Mouse (Mus musculus) ovary, postnatal 36 days (tissue): Measurements from ENCODE around the gene Mreg.

Experiments
- DNase-seq: peaks from one replicate; pipeline ENCODE4 v3.0.0; 2022; ENCODE audit warnings: low spot score, mixed read lengths

Gene Mreg

DNA sequence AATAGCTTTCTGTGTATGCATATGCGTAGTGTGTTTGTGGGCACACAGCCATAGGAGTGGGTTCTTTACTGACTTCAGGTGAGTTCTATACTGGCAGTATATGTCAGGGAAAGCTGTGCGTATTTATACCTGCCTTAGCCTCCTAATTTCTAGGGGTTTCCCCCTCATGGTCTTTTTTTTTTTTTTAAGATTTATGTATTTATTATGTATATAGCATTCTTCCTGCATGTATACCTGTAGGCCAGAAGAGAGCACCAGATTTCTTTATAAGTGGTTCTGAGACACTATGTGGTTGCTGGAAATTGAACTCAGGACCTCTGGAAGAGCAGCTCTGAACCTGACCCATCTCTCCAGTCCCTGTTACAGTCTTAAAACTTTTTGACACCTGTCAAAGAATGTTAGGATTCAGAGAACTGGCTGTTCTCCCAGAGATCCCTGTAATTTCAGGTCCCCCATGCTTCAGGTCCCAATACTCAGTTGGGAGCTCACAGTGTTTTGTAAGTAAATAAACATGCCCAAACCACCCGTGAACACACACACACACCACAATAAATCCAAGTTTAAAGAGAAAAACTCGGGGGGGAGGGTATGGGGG is 14.9 kb upstream of the Mreg start:
- no peak for DNase-seq

DNA sequence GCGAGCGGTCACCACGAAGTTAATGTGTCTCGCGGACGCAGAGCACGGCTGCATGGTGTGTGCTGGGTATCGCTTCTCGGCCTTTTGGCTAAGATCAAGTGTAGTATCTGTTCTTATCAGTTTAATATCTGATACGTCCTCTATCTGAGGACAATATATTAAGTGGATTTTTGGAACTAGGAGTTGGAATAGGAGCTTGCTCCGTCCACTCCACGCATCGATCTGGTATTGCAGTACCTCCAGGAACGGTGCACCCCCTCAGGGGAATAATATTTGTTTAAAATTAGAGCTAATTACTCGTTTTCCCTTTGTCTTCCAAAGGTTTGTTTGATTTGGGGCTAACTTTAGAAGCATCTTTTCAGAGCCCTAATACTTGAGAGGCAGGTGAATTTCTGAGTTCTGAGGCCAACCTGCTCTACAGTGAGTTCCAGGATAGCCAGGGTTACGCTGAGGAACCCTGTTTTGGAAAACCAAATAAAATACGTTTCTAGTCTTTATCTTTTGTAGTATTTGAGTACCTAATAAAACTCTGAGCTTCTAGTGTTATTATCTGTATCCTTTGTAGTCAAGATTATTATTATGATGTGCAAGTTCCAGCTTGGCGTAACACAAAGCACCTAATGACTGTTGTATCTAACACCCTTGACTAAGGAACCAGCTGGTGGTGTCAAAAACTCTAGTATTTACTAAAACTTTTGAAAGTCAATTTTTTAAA is 14.2 kb upstream of the Mreg start:
- peak; percentile 26 for DNase-seq

- DNase-seq: peak; percentile 82
These were observed 13.6 kb upstream of the Mreg start for GRCm38 (mm10) chr1:72225720-72226171.

DNA sequence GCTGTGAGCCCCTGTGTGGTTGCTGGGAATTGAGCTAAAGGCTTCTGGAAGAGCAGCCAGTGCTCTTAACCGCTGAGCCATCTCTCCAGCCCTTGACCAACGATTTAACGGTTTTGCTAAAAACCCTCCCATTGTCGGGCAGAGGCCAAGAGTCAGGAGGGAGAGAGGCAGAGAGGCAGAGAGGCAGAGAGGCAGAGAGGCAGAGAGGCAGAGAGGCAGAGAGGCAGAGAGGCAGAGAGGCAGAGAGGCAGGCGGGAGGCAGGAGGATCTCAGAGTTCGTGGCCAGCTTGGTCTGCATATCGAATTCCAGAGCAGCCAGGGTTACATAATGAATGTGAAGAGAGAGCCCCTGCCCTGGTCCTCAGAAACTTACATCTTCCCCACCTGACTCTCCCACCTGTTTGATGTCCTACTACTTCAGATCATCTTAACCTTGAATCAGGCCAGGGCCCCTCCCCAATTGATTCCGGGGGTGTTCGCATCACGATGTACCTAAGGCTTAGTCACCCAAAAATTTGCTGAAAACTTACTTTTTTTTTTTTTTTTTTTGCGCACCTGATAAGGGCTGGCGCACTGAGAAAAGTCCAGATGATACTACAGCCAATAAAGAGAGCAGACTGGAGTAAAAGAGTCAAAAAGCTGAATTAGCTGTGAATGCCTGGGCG is 13.1 kb upstream of the Mreg start:
- no peak for DNase-seq

DNA sequence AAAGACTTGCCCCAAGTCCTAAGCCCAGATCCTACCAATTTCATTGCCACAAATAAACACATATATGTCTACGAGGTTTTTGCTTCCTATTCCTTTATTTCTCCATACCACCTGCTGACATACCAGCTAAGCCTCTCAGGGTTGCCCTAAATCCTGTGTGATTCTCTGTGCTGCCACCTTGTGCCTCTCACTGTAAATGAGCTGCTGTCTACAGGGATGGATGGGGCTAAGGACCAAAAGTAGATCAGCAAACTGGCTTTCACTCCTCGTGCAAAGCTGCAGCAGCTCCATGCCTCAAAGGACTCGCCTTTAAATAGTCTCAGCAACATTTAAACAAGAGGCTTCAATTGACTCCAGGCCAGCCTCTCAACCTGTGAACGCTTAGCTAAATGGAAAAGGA is 7.9 kb upstream of the Mreg start:
- DNase-seq: no peak

DNA sequence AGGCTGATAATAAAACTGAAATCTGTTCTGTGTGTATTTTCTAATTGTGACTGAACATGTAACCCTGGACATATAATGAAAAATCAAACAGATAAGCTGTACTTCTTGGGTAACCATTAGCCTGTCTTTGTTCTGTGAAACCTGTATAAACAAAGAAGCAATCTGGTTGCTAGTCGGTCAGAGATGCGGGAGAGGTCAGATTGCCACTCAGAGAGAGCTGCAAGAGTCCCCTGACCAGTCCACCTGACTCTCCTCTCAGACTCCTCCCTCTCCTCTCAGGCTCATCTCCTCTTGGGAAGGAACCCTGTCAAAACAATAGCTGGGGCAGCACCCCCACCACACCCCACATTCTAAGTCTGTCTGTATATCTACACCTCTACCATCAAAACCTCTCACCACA is 7.0 kb upstream of the Mreg start:
- DNase-seq: no peak

DNA sequence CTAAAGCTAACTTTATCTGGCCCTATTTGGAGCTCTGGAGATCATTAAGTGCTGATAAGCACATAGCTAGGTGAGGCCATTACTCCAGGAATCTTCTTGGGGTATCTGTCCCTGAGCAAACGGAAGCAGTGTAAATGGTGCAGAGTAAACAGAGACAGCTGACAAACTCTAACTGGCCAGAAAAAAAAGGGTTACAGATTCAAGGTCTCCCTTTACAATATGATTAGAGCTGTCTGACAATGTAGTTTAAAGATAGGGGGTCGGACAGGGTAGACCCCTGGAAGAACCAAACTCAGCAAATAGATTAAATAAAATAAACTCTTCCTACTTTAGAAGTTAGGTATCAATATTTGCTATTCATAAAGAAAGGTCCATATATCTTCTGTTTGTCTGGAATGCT is 6.5 kb upstream of the Mreg start:
- no peak for DNase-seq

DNA sequence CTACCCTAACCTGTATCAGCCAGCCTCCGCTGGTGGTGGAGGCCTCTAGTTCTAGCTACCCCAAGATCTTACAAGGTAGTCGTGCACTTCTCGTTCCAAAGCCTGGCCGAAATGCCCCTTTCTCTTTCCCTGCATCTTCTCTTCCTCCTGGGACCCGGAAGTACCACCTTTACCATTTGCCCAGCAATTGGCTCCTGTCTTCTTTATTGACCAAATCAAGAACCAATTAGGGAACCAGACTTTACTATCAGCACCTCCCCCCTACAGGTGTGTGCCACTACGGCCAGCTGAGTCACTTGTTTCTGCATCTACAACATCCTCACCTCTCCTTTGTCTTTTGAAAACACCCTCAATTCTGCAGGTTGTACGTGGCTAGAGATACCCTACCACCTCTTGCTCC is 4.7 kb upstream of the Mreg start:
- DNase-seq: no peak

DNA sequence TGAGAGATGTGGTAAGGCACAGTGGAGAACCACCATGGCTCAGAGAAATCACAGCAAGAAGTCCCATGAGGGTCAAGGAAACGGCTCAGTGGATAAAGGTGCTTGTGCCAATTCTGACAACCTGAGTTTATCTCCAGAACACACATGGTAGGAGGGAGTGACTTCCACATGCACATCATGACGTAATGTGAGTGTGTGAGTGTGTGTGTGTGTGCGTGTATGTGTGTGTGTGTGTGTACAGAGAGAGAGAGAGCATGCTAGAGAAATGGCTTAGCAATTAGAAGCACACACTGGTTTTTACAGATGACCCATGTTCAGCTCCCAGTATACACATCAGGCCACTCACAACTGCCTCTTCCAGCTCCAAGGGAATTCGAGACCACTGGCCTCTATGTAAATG is 3.1 kb upstream of the Mreg start:
- no peak for DNase-seq

DNA sequence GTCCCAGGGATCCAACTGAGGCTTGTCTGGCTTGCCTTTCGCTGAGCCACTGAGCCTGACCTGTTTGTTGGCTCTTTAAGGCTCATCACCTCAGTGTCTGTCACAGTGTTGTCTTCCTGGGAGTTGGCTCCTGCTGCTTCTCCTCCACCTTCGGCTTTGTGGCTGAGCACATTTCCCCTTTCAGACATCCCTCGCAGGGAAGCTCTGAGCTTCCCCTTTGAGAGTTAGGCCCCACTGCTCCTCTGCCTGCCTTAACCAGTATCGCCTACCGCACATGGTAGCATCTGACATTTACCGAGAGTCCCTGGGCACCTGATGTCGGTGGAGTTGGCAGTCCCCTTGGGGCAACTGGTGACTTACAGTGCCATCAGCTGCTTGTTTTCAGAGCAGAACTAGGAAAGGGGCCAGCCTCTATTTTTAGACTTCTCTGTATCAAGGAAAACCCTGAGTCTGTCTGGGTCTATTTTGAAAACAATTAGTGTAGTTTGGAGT is 2.4 kb upstream of the Mreg start:
- peak; percentile 13 for DNase-seq

DNA sequence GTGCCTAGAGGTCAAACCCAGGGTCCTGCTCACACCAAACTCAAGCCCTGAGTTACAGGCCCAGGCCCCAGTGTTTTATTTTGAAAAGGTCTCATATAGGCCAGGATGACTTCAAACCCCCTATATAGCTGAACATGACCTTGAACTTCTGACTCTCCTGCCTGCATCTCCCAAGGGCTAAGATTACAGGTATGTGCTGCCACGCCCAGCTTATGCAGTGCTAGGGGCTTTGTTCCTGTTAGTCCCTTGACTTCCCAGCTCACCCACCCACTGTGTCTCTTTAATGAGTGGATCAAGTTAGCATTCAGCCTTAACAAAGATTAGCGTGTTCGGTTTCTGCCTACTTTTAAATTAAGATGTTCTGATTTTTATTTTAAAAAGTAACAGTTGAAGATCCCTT is 1.8 kb upstream of the Mreg start:
- DNase-seq: no peak

DNA sequence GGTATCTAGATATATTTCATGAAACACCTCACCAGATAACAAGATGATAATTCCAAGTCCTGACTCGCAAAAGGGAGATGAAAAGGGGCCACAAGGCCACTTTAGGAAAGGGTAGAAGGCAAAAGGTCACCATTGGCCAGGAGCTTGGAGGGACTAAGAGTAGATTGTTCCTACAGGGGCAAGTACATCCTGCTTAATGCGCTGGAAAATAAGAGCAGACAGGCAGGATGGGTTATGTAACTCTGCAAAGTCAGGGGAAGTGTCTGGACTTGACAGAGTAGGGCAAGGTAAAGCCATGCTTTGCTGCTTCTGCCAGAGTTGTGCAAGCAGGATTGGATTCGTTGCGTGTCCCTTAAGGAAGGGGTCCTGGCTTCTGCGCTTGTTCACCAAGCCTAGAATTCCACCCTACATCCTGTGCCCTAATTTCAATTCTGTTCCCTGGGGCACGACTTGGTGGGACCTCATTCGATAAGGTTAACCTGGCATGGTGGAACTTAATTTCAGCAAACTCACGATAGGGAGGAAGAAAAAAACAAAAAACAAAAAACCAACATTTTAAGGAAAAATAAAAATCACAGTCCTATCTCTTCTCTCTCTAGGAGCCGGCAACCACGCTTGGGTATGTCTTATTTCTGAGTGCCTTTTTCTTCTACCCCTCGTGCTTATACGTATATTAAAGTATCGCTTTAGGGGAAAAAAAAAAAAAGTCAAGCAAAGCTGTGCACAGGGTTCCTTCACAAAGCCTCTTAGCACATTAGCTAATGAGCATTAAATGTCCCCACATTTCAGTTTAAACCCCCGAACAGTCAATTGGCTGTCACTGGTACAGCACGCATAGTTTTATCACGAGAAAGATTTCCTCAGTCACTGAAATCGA is 1.1 kb downstream of the Mreg start:
- no peak for DNase-seq

DNA sequence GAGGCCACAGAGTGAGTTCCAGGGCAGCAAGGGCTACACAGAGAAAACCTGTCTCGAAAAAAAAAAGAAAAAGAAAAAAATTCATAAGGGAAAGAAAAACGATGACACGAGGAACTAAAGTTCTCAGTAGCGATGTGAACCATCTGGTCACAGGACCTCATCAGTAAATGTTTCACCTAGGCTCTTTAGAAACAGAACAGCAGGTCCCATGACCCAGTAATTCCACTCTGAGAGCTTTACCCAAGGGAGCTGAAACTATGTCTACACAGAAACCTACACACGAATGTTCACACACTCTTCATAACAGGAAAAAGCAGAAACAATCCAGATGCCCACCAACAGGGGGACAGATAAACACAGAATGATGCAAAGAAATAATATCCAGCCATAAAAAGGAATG is 4.0 kb downstream of the Mreg start:
- DNase-seq: no peak

DNA sequence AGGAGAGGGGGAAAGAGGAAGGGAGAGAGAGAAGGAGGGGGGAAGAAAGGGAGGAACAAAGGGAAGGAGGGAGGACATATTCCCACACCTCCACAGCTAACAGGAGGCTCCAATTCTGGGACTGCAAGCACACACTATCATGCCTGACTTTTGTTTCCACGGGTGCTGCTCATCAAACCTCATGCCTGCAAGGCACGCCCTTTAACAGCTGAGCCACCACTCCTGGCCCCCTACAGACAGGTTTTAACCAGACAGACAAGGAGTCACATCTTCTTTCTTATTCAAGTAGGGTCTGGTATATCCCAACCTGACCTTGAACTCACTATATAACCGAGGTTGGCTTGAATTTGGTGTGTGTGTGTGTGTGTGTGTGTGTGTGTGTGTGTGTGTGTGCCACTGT is 7.0 kb downstream of the Mreg start:
- DNase-seq: no peak

- DNase-seq: no peak
These were observed 8.9 kb downstream of the Mreg start for GRCm38 (mm10) chr1:72203204-72203603.

DNA sequence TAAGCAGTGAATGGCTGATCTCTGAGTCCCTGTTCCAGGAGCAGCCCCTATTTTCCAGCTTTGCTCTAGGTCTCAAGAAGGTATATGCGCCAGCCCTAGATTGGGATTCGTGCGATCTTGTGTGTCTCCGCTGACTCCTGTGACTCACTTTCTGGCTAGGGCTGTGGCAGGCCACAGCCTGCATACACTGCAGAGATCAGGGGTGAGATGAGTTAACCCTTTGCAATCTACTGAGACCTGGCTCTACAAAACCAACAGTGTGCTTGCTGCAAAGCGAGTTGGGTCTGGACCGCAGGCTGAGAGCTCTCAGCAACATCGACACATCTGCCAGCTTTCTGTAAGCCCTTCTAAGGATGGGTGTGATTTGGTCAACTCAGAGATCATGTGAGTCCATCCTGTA is 9.4 kb downstream of the Mreg start:
- no peak for DNase-seq

DNA sequence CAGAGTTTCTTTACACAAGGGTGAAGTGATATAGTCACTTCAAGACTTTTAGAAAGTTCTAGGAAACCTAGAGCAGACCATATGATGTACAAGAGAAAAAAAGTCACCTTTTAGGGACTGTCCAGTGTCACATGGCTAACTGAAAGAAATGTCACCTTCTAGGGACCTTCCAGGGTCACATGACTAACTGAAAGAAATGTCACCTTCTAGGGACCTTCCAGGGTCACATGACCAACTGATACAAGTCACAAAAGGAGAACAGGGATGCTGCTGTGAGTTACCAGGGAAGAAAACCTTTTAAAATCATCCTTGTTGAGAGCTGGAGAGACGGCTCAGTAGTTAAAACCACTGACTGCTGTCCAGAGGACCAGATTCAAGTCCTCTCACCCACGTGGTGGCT is 10.0 kb downstream of the Mreg start:
- DNase-seq: no peak

DNA sequence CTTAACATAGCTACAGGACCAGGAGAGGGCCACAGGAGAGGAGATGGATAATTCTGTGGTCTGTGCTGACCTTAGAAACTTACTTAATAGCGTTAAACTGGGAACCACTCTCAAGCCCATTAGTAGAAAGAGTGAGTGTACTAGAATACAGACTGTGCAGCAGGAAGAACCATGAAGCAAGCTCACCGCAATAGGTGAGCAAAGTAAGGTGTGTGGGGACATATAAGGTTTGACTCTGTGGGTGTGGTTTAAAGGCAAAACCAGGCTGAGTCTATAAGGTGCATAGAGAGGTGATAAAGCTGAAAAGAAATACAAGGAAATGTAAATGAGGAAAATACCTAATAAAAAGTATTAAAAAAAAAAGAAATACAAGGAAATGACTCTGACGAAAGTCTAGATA is 11.0 kb downstream of the Mreg start:
- no peak for DNase-seq

GRCm38 (mm10) chr1:72198142-72198806 is 13.8 kb downstream of the Mreg start:
- no peak for DNase-seq

- no peak for DNase-seq
These were observed 15.3 kb downstream of the Mreg start for GRCm38 (mm10) chr1:72196626-72197359.

GRCm38 (mm10) chr1:72196123-72196522 is 16.0 kb downstream of the Mreg start:
- no peak for DNase-seq
